Mouse (Mus musculus) T-helper 1 cell (primary cell): ENCODE results near the gene Gm38100.

Experiments used
- in situ Hi-C: fragments of 300-600 bp; cut with MboI, MseI; formaldehyde crosslinking; loops from one replicate; pipeline ENCODE4 v1.15.1; 2025; ENCODE audit warnings: high pct_unique_total_duplicates

The Gm38100 gene

GRCm38 (mm10) chr1:175961786-175962185 lies 41.7 kb downstream of the Gm38100 start:
- in situ Hi-C loops = no loop called here

GRCm38 (mm10) chr1:175967004-175967745 lies 47.0 kb downstream of the Gm38100 start:
- in situ Hi-C loops = no loop called here

GRCm38 (mm10) chr1:175970710-175971109 lies 50.6 kb downstream of the Gm38100 start:
- in situ Hi-C loops = no loop called here
